Mouse (Mus musculus) kidney, embryonic 14.5 days (tissue): ENCODE measurements around the gene Galnt10. TPM values are rescaled to one million over a fixed set of nuclear protein-coding genes. Genes with fewer than 3 reads are reported as not detected.

Source experiments
- ATAC-seq: fragments of 200-750 bp; cut with Nextera tagmentation; 2 replicates; pipeline ENCODE4 v1.8.0; 2017; ENCODE audit warnings: moderate number of reproducible peaks, mild to moderate bottlenecking, moderate TSS enrichment, moderate library complexity; ENCODE audit not compliant: low FRiP score, low TSS enrichment
- H3K27ac ChIP-seq: fragments of 300-500 bp; sonication (generic); 2 replicates; pipeline ENCODE4 v1.5.1; 2014; ENCODE audit warnings: low read depth, mild to moderate bottlenecking, low read length, moderate library complexity, mixed read lengths
- H3K27me3 ChIP-seq: fragments of 300-500 bp; sonication (generic); 2 replicates; pipeline ENCODE4 v1.6.1; 2014; ENCODE audit warnings: mild to moderate bottlenecking, low read length; ENCODE audit not compliant: control insufficient read depth, insufficient read depth
- H3K36me3 ChIP-seq: fragments of 300-500 bp; sonication (generic); 2 replicates; pipeline ENCODE4 v1.6.1; 2014; ENCODE audit warnings: low read length, mixed read lengths; ENCODE audit not compliant: control insufficient read depth, insufficient read depth
- H3K4me1 ChIP-seq: fragments of 300-500 bp; sonication (generic); 2 replicates; pipeline ENCODE4 v1.6.1; 2014; ENCODE audit warnings: low read length, mixed read lengths; ENCODE audit not compliant: control insufficient read depth, insufficient read depth
- H3K4me2 ChIP-seq: fragments of 300-500 bp; sonication (generic); replicated peaks from 2 replicates; pipeline ENCODE4 v1.6.1; 2014; ENCODE audit warnings: low read depth, mild to moderate bottlenecking, low read length
- H3K4me3 ChIP-seq: fragments of 300-500 bp; sonication (generic); 2 replicates; pipeline ENCODE4 v1.5.1; 2014; ENCODE audit warnings: mild to moderate bottlenecking, low read length
- H3K9ac ChIP-seq: fragments of 300-500 bp; sonication (generic); 2 replicates; pipeline ENCODE4 v1.6.1; 2014; ENCODE audit warnings: low read depth, mild to moderate bottlenecking, low read length, moderate library complexity
- H3K9me3 ChIP-seq: fragments of 300-500 bp; sonication (generic); 2 replicates; pipeline ENCODE4 v1.6.1; 2016; ENCODE audit warnings: low read length; ENCODE audit not compliant: control insufficient read depth
- WGBS: fragments of 180-500 bp; shearing (Covaris S2); extraction: QIAGEN DNeasy Blood & Tissue Kit; methylation state at CpG from one replicate; pipeline ENCODE4 v1.1.7; 2014; 5-methylcytosine and 5-hydroxymethylcytosine counted together
- polyA plus RNA-seq: library from polyadenylated mRNA; unstranded; fragments of >200 nt; fragmentation: Nextera tagmentation; extraction: Ambion mirVana; gene quantifications from 2 replicates; pipeline ENCODE4 v1.2.1, GENCODE M21; 2014

Galnt10 gene
- polyA plus RNA-seq, 1 experiment from 2014 or later, result 13.0 TPM

DNA sequence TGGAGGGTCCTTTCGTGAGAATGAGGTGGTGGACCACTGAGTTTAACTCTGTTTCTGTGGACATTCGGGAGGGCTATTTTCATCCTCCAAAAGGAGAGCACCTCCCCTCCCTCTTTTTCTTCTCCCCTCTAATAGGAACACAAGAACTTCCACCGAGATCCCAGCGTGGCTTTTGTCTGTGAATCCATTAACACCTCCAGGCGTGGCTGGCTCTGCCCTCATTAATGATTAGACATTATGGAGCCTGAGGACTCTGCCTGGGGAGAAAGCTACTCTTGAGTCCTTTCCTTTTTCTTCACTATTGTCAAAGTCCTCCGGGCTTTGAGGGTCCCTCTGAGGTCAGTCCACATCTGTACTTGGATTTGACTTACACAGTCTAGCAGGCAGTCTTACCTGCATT is 121.9 kb downstream of the Galnt10 start:
- no peaks in the 10 kb centered on the region for H3K27me3 ChIP-seq
- H3K9ac ChIP-seq, result no peak overlapping the region
- 53% methylated on average over 6 of the region's 6 CpGs for WGBS
- ATAC-seq, result no peak
- 0 out of 2 replicates have a peak, but pooled peaks cover 8% of the 10 kb centered on the region for H3K4me1 ChIP-seq
- no peak overlapping the region for H3K27ac ChIP-seq
- H3K9me3 ChIP-seq, result no peaks in the 10 kb centered on the region; the same call in 1 of the 2 replicates
- H3K4me2 ChIP-seq, result no peak overlapping the region
- H3K4me3 ChIP-seq, result no peak overlapping the region
- no peaks in the 10 kb centered on the region for H3K36me3 ChIP-seq

DNA sequence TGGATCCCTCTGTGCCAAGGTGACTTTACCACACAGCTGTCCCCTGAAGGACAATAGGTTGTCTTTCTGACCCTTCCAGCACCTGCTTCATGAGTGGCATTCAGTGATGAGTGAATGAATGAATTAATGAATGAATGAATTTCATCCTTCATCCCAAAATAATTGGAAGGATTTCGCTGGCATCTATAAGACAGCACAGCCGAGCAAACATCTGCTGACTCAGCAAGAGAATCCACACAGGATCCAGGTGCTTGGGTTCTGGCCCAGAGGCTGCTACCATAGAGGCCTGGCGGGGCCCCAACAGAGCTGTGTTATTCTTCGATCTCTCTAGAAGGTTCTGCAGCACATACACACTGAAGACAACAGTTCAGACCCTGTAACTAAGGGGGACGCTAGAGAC is 125.5 kb downstream of the Galnt10 start:
- 95% methylated on average over 5 of the region's 5 CpGs for WGBS
- Histone ChIP-seq H3K4me1 (peaks cover 23% of the 10 kb centered on the region; the same call in 1 of the 2 replicates), H3K36me3 (no peaks in the 10 kb centered on the region), H3K4me2 (no peak overlapping the region), H3K4me3 (no peak overlapping the region), H3K9me3 (no peaks in the 10 kb centered on the region), H3K27ac (no peak overlapping the region), H3K27me3 (no peaks in the 10 kb centered on the region), H3K9ac (no peak overlapping the region)
- ATAC-seq, result no peak

DNA sequence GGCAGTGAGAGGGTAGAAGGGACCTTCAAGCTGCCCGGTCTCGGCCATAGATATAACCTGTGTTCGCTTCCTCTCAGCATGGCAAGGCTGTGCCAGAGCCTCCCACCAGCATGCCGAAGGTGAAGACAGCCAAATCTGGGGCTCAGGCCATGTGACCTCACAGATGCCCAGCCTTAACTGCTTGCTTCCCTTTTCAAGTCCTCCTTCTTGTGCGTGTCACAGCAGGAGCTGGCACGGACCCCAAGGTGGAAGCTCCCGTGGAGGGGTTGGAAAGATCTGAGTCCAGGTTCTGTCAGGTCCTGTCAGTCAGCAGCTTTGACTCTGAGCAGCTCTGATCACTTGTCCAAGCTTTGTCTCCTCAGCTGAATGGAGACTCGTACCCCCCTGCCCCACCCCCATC is 126.4 kb downstream of the Galnt10 start:
- H3K4me3 ChIP-seq, result no peak overlapping the region
- no peak for ATAC-seq
- 94% methylated on average over 8 of the region's 8 CpGs for WGBS
- H3K4me2 ChIP-seq, result no peak overlapping the region
- no peak overlapping the region for H3K27ac ChIP-seq
- H3K9ac ChIP-seq, result no peak overlapping the region
- H3K27me3 ChIP-seq, result no peaks in the 10 kb centered on the region
- no peaks in the 10 kb centered on the region for H3K36me3 ChIP-seq
- H3K4me1 ChIP-seq, result peaks cover 18% of the 10 kb centered on the region; the same call in 1 of the 2 replicates
- no peaks in the 10 kb centered on the region for H3K9me3 ChIP-seq

DNA sequence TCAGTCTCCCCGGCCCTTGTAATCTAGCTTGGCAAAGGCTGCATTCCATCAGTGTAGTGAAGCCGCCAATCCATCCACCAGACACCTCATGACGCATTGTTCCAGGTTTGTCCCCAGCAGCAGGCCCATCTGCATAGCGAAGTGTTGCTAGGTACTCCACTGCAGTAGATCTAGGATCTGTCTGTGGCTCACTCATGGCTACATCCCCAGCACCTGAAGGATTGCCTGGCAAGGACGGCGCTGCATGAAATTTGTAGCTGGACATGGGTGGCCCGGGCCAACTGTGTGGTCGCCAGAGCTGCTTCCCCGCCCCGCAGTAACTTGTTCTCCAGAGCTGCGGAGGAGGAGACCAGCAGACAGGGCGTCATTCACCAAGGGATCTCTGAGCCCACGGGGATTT is 128.2 kb downstream of the Galnt10 start:
- peak; percentile 38; the same call in 1 of the 2 replicates for ATAC-seq
- no peaks in the 10 kb centered on the region for H3K27me3 ChIP-seq
- peaks cover 15% of the 10 kb centered on the region; the same call in 1 of the 2 replicates for H3K4me1 ChIP-seq
- H3K4me2 ChIP-seq, result no peak overlapping the region; the same call in 1 of the 2 replicates
- 14% methylated on average over 13 of the region's 13 CpGs for WGBS
- H3K36me3 ChIP-seq, result no peaks in the 10 kb centered on the region
- 0 out of 2 replicates have a peak overlapping the region, but pooled peaks have one; percentile 17 for H3K27ac ChIP-seq
- H3K4me3 ChIP-seq, result no peak overlapping the region
- H3K9ac ChIP-seq, result peak overlapping the region; percentile 4; the same call in 1 of the 2 replicates
- no peaks in the 10 kb centered on the region for H3K9me3 ChIP-seq

DNA sequence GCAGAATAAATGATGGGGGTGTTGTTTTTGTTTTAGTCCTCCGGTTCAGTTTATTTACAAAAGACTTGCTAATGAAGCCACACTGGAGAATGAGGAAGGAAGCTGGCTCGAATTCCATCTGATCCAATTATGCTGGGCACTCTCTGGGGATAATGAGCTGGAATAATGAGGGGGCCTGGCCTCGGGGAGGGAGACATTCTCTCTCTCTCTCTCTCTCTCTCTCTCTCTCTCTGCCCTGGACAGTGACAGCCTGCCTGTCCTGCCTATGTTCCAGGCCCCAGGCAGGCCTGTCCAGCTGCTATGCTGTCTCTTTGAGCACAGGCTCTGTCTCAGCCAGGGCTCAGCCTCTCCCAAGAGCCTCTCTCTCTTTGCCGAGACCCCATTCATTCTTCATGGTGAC is 128.7 kb downstream of the Galnt10 start:
- H3K9ac ChIP-seq, result no peak overlapping the region

DNA sequence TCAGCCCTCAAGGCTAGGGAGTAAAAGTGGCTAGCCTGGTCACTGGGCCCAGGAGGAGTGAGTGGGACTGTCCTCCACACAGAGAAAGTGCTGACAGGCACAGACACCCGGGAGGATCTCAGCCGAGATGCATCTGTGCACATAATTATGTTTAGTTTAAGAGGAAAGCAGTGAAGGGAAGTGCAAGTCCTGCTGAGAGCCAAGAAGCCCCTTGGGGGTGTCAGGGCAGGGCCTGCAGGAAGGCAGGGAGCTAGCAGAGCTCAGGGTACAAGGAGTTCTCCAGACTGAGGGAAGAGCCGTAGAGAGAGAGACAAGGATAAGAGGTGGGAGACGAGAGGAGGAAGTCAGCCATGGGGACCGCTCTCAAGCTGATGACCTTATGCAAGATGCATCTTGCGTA is 130.6 kb downstream of the Galnt10 start:
- H3K36me3 ChIP-seq, result no peaks in the 10 kb centered on the region; the same call in 1 of the 2 replicates
- peaks cover 15% of the 10 kb centered on the region; the same call in 1 of the 2 replicates for H3K4me1 ChIP-seq
- no peaks in the 10 kb centered on the region for H3K27me3 ChIP-seq
- H3K9ac ChIP-seq, result no peak overlapping the region
- H3K9me3 ChIP-seq, result no peaks in the 10 kb centered on the region
- no peak for ATAC-seq
- no peak overlapping the region for H3K4me2 ChIP-seq
- no peak overlapping the region for H3K27ac ChIP-seq
- H3K4me3 ChIP-seq, result no peak overlapping the region
- 66% methylated on average over 6 of the region's 6 CpGs for WGBS

More for the DNA sequence above, 128.7 kb downstream of the Galnt10 start:
- no peaks in the 10 kb centered on the region for H3K36me3 ChIP-seq
- H3K4me2 ChIP-seq, result no peak overlapping the region; the same call in 1 of the 2 replicates
- peak; percentile 25; the same call in 1 of the 2 replicates for ATAC-seq
- H3K27ac ChIP-seq, result no peak overlapping the region
- no peaks in the 10 kb centered on the region for H3K27me3 ChIP-seq
- H3K9me3 ChIP-seq, result no peaks in the 10 kb centered on the region
- 10% methylated on average over 4 of the region's 4 CpGs for WGBS
- H3K4me1 ChIP-seq, result peaks cover 15% of the 10 kb centered on the region; the same call in 1 of the 2 replicates
- no peak overlapping the region for H3K4me3 ChIP-seq

DNA sequence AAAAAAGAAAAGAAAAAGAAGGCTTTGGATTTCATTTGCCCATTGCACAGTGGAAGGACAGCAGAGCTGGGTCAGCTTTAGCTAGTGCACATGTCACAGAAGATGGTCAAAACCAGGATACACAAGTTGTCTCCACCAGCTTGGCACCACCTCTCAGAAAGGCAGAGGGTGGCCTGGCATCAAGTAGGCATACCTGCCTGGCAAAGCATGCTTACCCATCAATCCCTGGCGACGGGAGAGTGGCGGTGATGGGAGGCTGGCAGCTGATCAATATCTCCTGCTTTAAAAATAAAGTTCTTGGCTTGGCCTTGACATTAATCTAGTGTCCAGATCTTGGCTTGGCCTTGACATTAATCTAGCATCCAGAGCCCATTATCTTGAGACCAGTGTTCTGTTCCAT is 131.3 kb downstream of the Galnt10 start:
- 96% methylated on average over 3 of the region's 3 CpGs for WGBS
- Histone ChIP-seq H3K27me3 (no peaks in the 10 kb centered on the region), H3K4me2 (no peak overlapping the region), H3K9me3 (no peaks in the 10 kb centered on the region), H3K4me1 (peaks cover 15% of the 10 kb centered on the region; the same call in 1 of the 2 replicates), H3K36me3 (no peaks in the 10 kb centered on the region; the same call in 1 of the 2 replicates), H3K4me3 (no peak overlapping the region), H3K27ac (no peak overlapping the region), H3K9ac (no peak overlapping the region)
- no peak for ATAC-seq

DNA sequence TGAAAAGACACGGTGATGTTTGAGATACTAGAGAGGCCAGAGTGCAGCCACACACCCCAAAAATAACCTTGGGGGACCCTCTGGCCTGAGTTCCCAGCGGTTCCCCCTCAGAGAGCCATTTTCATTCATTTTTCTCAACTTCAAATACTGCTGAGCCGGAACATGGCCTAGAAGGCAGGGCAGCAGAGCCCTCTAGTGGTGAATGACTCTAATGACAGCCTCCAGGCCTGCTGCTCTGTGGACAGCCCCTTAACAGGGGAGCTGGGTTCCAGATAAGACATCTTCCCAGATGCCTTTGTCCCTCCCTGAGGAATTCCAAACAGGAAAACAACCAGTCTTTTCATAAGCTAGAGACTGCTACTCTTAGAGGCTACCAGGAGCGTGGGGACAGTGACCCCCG is 133.1 kb downstream of the Galnt10 start:
- Histone ChIP-seq H3K9me3 (no peaks in the 10 kb centered on the region), H3K9ac (no peak overlapping the region), H3K27ac (no peak overlapping the region), H3K4me3 (no peak overlapping the region), H3K4me2 (no peak overlapping the region), H3K36me3 (no peaks in the 10 kb centered on the region; the same call in 1 of the 2 replicates), H3K27me3 (no peaks in the 10 kb centered on the region), H3K4me1 (peaks cover 10% of the 10 kb centered on the region; the same call in 1 of the 2 replicates)
- 25% methylated on average over 5 of the region's 5 CpGs for WGBS
- ATAC-seq, result peak; percentile 68

DNA sequence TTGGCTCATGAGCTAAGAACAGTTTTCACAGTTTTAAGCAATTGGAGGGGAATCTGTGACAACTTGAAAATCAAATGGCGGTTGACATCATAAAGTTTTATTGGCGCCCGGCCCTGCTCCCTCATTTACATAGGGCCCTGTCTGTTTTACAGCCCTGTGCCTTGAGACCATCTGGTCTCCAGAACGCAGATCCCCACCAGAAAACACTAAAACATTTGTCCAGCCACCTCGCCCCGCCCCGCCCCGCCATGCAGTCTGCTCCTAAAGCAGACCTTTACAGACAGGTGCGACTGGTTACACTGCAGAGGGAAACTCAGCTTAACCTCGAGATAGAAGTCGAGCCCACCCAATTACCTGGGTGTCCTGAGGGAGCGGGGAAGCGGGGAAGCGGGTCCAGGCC is 134.6 kb downstream of the Galnt10 start:
- no peak overlapping the region for H3K4me2 ChIP-seq
- H3K9ac ChIP-seq, result no peak overlapping the region
- H3K36me3 ChIP-seq, result no peaks in the 10 kb centered on the region; the same call in 1 of the 2 replicates
- 35% methylated on average over 14 of the region's 14 CpGs for WGBS
- H3K27me3 ChIP-seq, result no peaks in the 10 kb centered on the region
- no peak overlapping the region for H3K4me3 ChIP-seq
- no peaks in the 10 kb centered on the region for H3K4me1 ChIP-seq
- no peaks in the 10 kb centered on the region for H3K9me3 ChIP-seq
- ATAC-seq, result no peak
- H3K27ac ChIP-seq, result no peak overlapping the region
